Mouse (Mus musculus): ENCODE data around the gene Clnk.
"Not testable (repeated sequence)": the region's sequence is repeated elsewhere in the genome, so short reads cannot be mapped to it uniquely, and the experiment has no call there.

The Clnk gene

GRCm38 (mm10) chr5:38876622-38877021 lies at the start of gene Clnk:
TSS of gene Clnk (minus strand) at chr5:38876812.
- peak; percentile 74 for DNase-seq

DNA sequence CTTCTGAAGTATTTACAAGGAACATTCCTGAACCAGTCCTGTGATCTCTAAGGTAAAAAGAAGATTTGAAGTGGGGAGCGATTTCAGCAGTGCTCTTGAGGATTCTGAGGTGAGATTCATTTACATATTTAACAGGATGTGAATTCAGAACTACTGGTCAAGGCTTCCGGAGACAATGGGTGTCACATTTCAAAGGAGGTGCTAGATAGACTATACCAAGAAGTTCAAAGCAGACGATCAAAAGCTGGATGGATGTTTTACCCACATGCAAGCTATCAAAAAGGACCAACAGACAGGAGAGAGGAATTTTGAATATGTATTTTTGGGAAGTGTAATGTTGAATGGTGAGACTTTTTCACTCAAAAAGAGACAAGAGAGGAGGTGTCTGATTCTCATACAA lies 28.7 kb upstream of the Clnk start:
- DNase-seq = no peak

DNA sequence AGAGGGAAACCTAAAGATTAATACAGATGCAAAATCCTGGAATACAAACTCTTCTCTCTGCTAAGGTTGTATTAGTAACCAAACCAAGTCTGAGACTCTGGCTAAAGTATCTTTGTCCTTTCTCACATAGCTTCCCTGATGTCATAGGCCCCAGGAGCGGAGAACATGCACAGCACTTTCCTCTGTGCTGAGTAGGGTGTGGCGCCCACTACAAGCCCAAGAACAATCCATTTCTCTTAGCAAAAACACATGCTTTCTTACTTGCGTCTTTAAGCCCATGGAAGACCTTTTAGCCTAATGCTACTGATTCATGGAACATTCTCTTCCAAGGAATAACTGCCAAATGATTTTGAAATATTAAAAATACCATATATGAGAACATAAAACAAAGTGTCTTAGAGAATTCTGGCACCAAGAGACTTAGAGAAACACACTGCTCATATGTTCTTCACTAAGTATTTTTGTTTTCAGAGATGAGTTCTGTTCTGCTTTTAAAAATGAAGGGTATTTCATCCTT lies 28.0 kb upstream of the Clnk start:
- DNase-seq = no peak

GRCm38 (mm10) chr5:38902889-38903288 lies 26.3 kb upstream of the Clnk start:
- DNase-seq = no peak

- DNase-seq = no peak
Observed at GRCm38 (mm10) chr5:38899051-38899450, 22.4 kb upstream of the Clnk start.

DNA sequence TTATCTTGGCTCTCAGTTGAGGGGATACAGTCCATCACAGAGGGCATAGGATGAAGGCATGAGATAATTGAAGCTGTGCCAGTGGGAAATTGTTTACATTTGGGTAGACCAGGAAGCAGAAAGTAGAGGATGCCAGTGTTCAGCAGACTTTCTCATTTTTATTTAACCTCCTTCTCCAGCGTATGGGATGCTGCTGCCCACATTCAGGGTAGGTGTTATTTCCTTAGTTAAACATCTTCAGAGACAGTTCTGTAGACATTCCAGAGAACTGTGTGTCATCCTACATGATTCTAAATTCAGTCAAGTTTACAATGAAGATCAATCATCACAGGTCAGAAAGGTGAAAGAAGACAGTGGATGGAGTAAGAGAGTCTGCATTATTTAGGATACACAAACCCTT lies 12.0 kb upstream of the Clnk start:
- DNase-seq = no peak

GRCm38 (mm10) chr5:38886623-38887275 lies 10.1 kb upstream of the Clnk start:
- no peak for DNase-seq

- DNase-seq = not testable (repeated sequence)
Observed at GRCm38 (mm10) chr5:38882635-38883034, 6.0 kb upstream of the Clnk start.

DNA sequence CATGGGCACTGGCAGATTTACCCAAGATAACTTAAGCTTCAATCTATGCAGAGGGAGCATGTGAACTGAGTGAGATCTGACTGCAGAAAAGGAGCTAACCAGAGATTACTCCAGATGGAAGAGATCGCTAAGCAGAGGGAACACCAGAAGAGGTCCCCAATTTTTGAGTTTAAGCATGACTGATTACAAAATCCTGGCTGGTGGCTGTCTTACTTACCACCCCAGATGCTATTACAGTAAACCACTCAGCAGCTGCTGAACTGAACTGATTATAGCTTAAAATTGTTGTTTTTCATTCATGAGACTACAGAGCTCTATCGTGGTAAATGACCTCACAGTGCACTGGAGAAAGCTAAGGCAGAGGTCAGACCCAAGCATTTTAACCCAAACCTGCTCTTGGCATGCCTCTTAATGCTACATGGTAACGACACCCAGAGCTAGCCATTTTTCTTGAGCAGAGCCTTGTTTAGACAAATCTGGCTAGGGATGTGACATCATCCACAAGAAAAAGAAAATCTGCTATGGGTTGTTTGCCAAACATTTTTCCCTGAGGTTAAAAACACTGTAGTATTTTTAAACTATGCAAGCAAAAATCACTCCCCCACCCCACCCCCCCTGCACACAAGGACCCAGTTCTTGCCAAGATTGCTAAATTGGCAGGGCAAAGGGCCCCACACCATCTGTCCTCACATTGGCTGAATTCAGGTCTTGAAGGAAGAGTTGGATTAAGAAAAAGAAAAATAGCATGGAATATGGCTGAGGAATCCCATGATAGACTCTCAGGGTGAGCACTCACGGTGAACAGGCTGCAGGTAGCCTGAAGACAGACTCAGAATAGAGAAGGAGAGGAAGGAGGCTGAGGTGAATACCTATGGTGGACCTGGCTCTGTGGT lies 5.4 kb upstream of the Clnk start:
- DNase-seq = no peak

DNA sequence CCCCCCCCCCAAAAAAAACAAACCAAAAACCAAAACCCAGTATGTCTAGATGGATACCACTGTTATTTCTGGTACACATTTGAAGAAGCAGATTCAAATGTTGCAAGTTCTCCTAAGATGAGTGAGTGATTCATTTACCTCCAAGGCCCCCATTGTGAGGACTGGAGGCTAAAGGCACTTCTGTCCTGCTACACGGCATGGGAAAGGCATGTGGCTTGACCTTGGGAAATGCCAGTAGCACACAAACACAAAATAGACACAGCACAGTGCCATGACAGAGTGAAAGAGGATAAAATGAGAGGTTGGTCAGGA lies 4.8 kb upstream of the Clnk start:
- DNase-seq = no peak

- peak; percentile 64 for DNase-seq
Observed at GRCm38 (mm10) chr5:38879989-38880706, 3.5 kb upstream of the Clnk start.

- DNase-seq = no peak
Observed at GRCm38 (mm10) chr5:38875403-38875802, 1.2 kb downstream of the Clnk start.

DNA sequence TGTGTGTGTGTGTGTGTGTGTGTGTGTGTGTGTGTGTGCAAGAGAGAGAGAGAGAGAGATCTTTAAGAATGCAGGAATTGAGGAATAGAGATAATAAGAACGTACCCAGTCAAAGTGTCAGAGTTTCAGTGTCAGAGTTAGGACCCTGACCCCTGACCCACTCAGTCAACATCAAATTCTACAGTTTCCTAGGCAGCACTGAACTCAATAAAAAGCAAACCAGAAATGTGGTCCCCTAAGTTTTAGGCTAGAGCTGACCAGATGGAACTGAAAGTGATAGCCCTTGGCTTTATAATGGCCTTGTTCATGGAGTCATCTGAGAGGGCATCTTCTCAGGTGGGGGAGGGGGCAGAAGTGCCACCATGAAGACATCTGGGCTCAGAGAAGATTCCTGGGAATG lies 1.7 kb downstream of the Clnk start:
- DNase-seq = no peak

GRCm38 (mm10) chr5:38872906-38873305 lies 3.7 kb downstream of the Clnk start:
- DNase-seq = no peak

DNA sequence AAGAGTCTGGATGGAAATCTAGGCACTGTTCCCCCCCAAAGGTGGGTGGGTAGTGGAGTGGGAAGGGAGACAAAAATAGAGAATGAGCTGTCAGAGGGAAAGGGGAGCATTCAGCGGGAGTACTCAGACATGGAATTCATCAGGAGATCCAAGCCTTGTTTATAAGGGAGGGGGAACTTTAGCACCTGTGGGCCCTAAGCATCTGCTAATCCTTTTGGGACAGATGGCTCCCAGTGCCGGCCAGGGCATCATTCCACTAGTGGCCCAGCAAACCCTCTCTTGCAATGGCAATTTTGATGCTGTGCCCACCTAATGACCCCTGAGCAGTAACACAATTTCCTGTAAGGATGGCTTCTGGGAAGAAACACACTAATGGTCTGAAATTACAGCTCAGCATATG lies 5.0 kb downstream of the Clnk start:
- no peak for DNase-seq

GRCm38 (mm10) chr5:38870485-38870884 lies 6.1 kb downstream of the Clnk start:
- DNase-seq = no peak

- no peak for DNase-seq
Observed at GRCm38 (mm10) chr5:38869976-38870375, 6.6 kb downstream of the Clnk start.

GRCm38 (mm10) chr5:38864624-38865023 lies 12.0 kb downstream of the Clnk start:
- no peak for DNase-seq

DNA sequence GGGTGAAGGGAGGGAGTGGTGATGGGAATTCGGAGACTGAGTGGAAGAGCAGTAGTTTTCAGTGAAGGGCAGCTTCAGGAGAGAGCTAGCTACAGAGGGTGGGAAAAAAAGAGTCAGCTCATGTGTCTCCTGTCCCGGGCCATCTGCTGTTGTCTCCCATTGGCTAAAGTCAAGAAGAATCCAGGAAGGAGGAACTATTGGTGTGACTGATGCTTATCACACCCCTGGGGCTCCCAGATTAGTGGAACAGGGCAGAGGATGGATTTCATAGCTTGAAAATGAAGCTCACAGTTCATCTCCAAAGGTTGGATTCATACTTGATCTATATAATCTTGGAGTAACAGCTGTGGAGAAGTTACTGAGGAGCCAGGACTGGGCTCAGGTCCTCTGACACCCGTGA lies 13.6 kb downstream of the Clnk start:
- no peak for DNase-seq

DNA sequence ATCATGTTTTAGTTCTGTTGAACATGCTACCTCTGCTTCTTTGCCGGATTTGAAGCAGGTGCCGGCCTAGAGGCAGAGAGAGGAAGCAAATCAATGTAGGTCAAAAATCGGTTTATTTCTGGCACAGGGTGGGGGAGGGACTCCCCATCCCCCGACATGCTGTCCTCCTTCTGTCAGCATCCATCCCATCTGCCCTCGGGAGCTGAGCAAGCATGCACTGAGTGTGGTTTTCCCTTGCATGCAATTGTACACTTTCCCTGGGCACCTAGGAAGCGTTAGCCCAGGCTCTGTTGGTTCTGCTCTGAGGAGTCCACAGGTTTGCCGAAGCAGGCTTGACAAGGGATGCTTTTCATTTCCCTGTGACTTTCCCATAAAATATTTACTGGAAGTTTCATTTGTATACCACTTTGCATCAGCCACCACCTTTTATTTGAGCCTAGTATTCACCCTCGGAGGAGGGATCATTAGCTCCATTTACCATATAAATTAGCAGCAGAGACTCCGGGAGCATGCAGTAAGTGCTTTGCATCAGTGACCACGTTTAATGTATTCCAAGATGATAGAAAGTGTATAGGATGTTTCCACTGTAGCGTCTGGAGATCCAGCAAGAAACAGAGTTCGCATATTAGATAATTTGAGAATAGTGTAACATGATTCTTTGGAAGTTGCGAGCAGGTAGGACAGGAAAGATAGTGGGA lies 14.2 kb downstream of the Clnk start:
- peak; percentile 85 for DNase-seq

DNA sequence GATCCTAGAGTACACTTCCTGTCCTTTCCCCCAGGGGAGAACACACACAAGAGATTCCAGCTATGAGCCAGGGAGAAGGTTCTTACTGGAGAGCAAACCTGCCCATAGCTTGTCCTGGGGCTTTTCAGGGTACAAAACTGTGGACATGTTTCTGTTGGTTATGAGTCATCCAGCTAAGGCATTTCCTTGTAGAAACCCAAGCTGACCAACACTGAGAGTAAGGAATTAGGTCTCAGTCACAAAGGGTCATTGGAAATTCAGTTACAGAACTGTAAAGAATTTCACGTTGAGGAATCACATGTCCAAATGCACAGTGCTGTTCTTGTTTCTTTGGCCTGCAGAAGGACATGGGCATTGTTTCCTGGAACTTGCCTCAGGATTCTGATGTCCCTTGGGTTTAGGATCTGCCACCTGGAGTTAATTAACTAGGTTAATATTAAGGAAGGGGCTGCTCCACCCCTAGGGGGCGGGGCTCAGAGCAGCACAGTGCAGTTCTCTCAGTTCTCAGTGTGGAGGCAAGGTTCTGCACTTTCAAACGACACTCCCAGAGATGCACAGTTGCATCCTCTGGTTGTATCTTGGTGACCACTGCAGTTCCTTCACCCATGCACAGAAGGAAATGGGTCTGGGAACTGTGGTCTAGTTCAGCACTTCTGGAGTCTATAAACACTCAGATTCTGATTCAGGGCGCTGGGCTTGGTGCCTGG lies 18.4 kb downstream of the Clnk start:
- no peak for DNase-seq

DNA sequence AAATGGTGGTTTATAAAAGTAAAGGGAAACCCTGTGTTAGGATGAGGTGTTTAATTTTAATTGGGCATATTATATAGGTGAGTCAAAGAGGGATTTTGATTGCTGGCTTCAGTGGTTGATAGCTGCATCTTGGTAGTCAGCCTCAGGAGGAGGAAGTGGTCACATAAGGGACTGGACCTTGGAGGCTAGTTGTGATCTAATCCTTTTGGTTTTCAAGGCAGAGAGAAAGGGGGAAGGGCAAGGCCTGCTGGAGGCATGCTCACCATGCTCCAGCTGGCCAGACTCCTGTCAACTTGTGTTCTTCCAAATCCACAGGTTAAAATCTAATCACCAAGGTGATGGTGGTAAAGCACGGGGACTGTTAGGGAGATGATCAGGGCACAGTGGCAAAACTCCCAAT lies 19.0 kb downstream of the Clnk start:
- DNase-seq = no peak

All from retina, postnatal 1 day (tissue).